Mouse (Mus musculus): Measurements from ENCODE around the gene Mta1.

GRCm38 (mm10) chr12:113149341-113149740 is 51.3 kb downstream of the Mta1 start:
- no peak for TF ChIP-seq CTCF (IDR thresholded peaks at IDR 0.05; ENCODE audit: control insufficient read depth, insufficient read depth, insufficient read length)
- no peak for TF ChIP-seq USF1 (IDR thresholded peaks at IDR 0.05; ENCODE audit: low read depth)
